Mouse (Mus musculus) ES-Bruce4 (cell line): Measurements from ENCODE around the gene Gm3238.
"Not testable (repeated sequence)": the region's sequence is repeated elsewhere in the genome, so short reads cannot be mapped to it uniquely, and the experiment has no call there.

Experiments
- CTCF ChIP-seq: IDR thresholded peaks from one replicate; pipeline ENCODE4 v1.8.1; 2011; ENCODE audit warnings: low read depth, low read length
- EP300 ChIP-seq: IDR thresholded peaks from 2 replicates; pipeline ENCODE4 v1.6.1; 2011; ENCODE audit warnings: low read depth, low read length; ENCODE audit not compliant: insufficient read depth
- POLR2A ChIP-seq: IDR thresholded peaks from one replicate; pipeline ENCODE4 v1.8.1; 2011; ENCODE audit warnings: low read length; ENCODE audit not compliant: insufficient read depth

- not testable (repeated sequence) for TF ChIP-seq CTCF, EP300, POLR2A
Observed at GRCm38 (mm10) chr10:77782442-77782841, 11.3 kb upstream of the Gm3238 start, which contains the start of gene Gm3250.
